Comparison of ENCODE assay signal across 1 mouse cellular context in genomic region chr16:32239428-32240312, GRCm38 (mm10).
TF ChIP-seq lines count a peak whose summit lies in the region.

No protein-coding gene starts in this region.

TF ChIP-seq in CH12.LX, 34 proteins besides CTCF, POLR2A, EP300 and RAD21:
- TF ChIP-seq MXI1 (IDR thresholded peaks at IDR 0.05; ENCODE audit: low read depth, low read length) = no peak
- no peak for TF ChIP-seq CHD2 (IDR thresholded peaks at IDR 0.05; ENCODE audit: low read length)
- no peak for TF ChIP-seq UBTF (IDR thresholded peaks at IDR 0.05; ENCODE audit: low read depth, low read length)
- TF ChIP-seq MEF2A (IDR thresholded peaks at IDR 0.05; ENCODE audit: borderline replicate concordance, low read depth, low read length) = peak; percentile 62; the same call in 1 of the 2 replicates
- TF ChIP-seq ETS1 (conservative IDR thresholded peaks at IDR 0.05; ENCODE audit: low read depth, low read length) = peak; percentile 46; the same call in 1 of the 2 replicates
- peak; percentile 37; the same call in 1 of the 2 replicates for TF ChIP-seq IRF4 (IDR thresholded peaks at IDR 0.05; ENCODE audit: low read depth, low read length)
- TF ChIP-seq JUN (IDR thresholded peaks at IDR 0.05; ENCODE audit: insufficient read depth, low read depth, low read length) = peak; percentile 35
- no peak for TF ChIP-seq ZMIZ1 (IDR thresholded peaks at IDR 0.05; ENCODE audit: low read depth, low read length)
- no peak for TF ChIP-seq MYC (IDR thresholded peaks at IDR 0.05; ENCODE audit: low read depth, low read length)
- TF ChIP-seq ZNF384 (IDR thresholded peaks at IDR 0.05; ENCODE audit: low read depth, low read length) = peak; percentile 83
- 0 out of 2 replicates have a peak, but pooled peaks have one; percentile 9 for TF ChIP-seq JUND (conservative IDR thresholded peaks at IDR 0.05; ENCODE audit: low read depth, low read length)
- TF ChIP-seq RCOR1 (conservative IDR thresholded peaks at IDR 0.05; ENCODE audit: low read depth, low read length) = no peak
- no peak for TF ChIP-seq USF1 (IDR thresholded peaks at IDR 0.05; ENCODE audit: low read depth, low read length)
- no peak for TF ChIP-seq MAX (IDR thresholded peaks at IDR 0.05; ENCODE audit: low read length)
- no peak for TF ChIP-seq BHLHE40 (IDR thresholded peaks at IDR 0.05; ENCODE audit: low read depth, low read length)
- no peak for TF ChIP-seq KAT2A (IDR thresholded peaks at IDR 0.05; ENCODE audit: insufficient replicate concordance, low read length)
- TF ChIP-seq PAX5 (IDR thresholded peaks at IDR 0.05; ENCODE audit: low read length) = no peak
